Mouse (Mus musculus) G1E (cell line): ENCODE results near the gene Gm10972.

ENCODE experiments used
- CTCF ChIP-seq: IDR thresholded peaks from 2 replicates; pipeline ENCODE4 v1.5.1; 2012; ENCODE audit warnings: low read depth, low read length, inconsistent platforms, mixed read lengths
- GATA1 ChIP-seq: IDR thresholded peaks from 2 replicates; pipeline ENCODE4 v1.6.1; 2012; ENCODE audit warnings: borderline replicate concordance, low read length, inconsistent platforms, mixed read lengths
- GATA2 ChIP-seq: IDR thresholded peaks from 2 replicates; pipeline ENCODE4 v1.6.1; 2012; ENCODE audit warnings: low read depth, low read length, inconsistent platforms, borderline replicate concordance
- POLR2AphosphoS5 ChIP-seq: IDR thresholded peaks from 2 replicates; pipeline ENCODE4 v1.6.1; 2012; ENCODE audit warnings: low read depth, low read length, inconsistent platforms; ENCODE audit not compliant: insufficient replicate concordance
- TAL1 ChIP-seq: conservative IDR thresholded peaks from 2 replicates; pipeline ENCODE4 v1.6.1; 2012; ENCODE audit warnings: low read depth, low read length, inconsistent platforms, mixed read lengths

- TF ChIP-seq CTCF (no peak), GATA1 (no peak), GATA2 (no peak), POLR2AphosphoS5 (no peak), TAL1 (no peak)
These were observed 40.7 kb downstream of the Gm10972 start for GRCm38 (mm10) chr3:94683646-94684045.
